Mouse (Mus musculus): Measurements from ENCODE around the gene Scfd2. TPM values are rescaled to one million over a fixed set of nuclear protein-coding genes. Genes with fewer than 3 reads are reported as not detected.

The Scfd2 gene
- polyA plus RNA-seq, 1 experiment from 2014 or later: 20.1 TPM

DNA sequence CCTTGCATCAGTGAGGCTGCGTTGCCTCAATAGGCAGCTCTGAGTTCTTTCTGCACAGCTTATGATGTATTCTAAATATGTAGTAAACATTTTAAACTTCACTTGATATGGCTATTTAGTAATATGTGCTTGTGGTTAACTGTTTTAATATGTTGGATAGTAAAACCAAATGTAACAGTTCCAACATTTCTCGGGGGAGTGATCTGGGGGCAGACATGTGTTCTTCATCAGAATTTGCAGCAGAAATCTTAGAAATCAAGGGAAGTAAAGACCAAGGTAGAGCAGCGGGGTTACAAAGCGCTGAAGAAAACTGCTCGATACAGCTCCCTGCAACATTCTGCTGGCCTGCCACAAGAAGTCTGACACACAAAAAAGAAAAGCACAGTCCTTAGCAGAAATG, 140.2 kb downstream of the Scfd2 start:
- Histone ChIP-seq H3K9me3 (ENCODE audit: control insufficient read depth, low read length) (no peaks in the 10 kb centered on the region), H3K27me3 (replicated peaks; ENCODE audit: control insufficient read depth, insufficient read depth, low read length) (no peaks in the 10 kb centered on the region), H3K27ac (ENCODE audit: low read depth, low read length) (no peak overlapping the region), H3K36me3 (ENCODE audit: control insufficient read depth, insufficient read depth, low read length) (no peaks in the 10 kb centered on the region), H3K9ac (ENCODE audit: low read depth, low read length) (no peak overlapping the region), H3K4me3 (ENCODE audit: low read length) (no peak overlapping the region), H3K4me2 (ENCODE audit: low read length) (no peak overlapping the region), H3K4me1 (ENCODE audit: control insufficient read depth, insufficient read depth, low read depth, low read length) (peaks cover 6% of the 10 kb centered on the region)
- WGBS: 83% methylated on average over 5 of the region's 5 CpGs
- no peak for ATAC-seq

DNA sequence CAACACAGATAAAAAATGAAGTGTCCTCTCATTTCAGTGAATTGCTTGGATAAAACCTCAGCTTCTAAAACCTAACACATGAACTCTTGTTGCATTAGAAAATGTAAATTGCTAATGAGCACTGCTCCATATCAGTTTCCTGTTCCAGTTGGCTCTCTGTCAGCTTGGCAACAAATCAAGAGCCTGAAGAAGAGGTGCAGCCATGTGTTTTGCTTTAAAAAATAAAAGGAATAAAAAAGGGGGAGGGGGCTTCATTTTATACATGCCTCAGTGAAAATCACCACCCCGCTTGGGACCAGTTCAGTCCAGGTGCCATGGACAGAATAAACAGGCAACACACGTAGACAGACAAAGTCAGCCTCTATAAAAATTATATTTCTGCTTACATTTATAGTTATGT, 142.7 kb downstream of the Scfd2 start:
- no peak for ATAC-seq

DNA sequence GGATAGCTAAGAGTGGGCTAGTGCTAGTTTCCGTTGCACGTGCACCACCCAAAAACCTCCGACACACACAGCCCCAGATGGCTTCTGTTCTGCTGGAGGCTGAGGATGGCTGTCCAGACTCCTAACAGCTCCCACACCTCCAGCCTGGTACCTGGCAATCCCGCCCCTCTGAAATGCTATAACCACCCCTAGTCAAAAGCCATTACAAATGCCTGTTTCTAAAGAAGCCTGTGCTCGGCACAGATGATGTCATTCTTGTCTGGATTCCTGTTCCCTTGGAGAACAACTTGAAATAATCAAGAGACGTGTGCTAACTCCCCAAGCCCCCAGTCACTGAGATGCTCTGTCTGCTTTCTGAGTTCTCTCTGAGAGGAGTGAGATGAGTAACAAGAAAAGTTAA, 143.5 kb downstream of the Scfd2 start:
- H3K9me3 ChIP-seq (ENCODE audit: control insufficient read depth, low read length): no peaks in the 10 kb centered on the region
- no peak overlapping the region for H3K4me2 ChIP-seq (ENCODE audit: low read length)
- H3K36me3 ChIP-seq (ENCODE audit: control insufficient read depth, insufficient read depth, low read length): no peaks in the 10 kb centered on the region
- no peak overlapping the region for H3K4me3 ChIP-seq (ENCODE audit: low read length)
- H3K9ac ChIP-seq (ENCODE audit: low read depth, low read length): no peak overlapping the region
- H3K4me1 ChIP-seq (ENCODE audit: control insufficient read depth, insufficient read depth, low read depth, low read length): peaks cover 6% of the 10 kb centered on the region
- no peaks in the 10 kb centered on the region for H3K27me3 ChIP-seq (replicated peaks; ENCODE audit: control insufficient read depth, insufficient read depth, low read length)
- H3K27ac ChIP-seq (ENCODE audit: low read depth, low read length): no peak overlapping the region
- ATAC-seq: no peak
- WGBS: 61% methylated on average over 6 of the region's 6 CpGs

More for the DNA sequence above, 142.7 kb downstream of the Scfd2 start:
- no peak overlapping the region for H3K9ac ChIP-seq (ENCODE audit: low read depth, low read length)
- WGBS: 54% methylated on average over 2 of the region's 2 CpGs
- H3K27ac ChIP-seq (ENCODE audit: low read depth, low read length): no peak overlapping the region
- H3K36me3 ChIP-seq (ENCODE audit: control insufficient read depth, insufficient read depth, low read length): no peaks in the 10 kb centered on the region
- no peak overlapping the region for H3K4me3 ChIP-seq (ENCODE audit: low read length)
- H3K27me3 ChIP-seq (replicated peaks; ENCODE audit: control insufficient read depth, insufficient read depth, low read length): no peaks in the 10 kb centered on the region
- peaks cover 6% of the 10 kb centered on the region for H3K4me1 ChIP-seq (ENCODE audit: control insufficient read depth, insufficient read depth, low read depth, low read length)
- no peaks in the 10 kb centered on the region for H3K9me3 ChIP-seq (ENCODE audit: control insufficient read depth, low read length)
- no peak overlapping the region for H3K4me2 ChIP-seq (ENCODE audit: low read length)

DNA sequence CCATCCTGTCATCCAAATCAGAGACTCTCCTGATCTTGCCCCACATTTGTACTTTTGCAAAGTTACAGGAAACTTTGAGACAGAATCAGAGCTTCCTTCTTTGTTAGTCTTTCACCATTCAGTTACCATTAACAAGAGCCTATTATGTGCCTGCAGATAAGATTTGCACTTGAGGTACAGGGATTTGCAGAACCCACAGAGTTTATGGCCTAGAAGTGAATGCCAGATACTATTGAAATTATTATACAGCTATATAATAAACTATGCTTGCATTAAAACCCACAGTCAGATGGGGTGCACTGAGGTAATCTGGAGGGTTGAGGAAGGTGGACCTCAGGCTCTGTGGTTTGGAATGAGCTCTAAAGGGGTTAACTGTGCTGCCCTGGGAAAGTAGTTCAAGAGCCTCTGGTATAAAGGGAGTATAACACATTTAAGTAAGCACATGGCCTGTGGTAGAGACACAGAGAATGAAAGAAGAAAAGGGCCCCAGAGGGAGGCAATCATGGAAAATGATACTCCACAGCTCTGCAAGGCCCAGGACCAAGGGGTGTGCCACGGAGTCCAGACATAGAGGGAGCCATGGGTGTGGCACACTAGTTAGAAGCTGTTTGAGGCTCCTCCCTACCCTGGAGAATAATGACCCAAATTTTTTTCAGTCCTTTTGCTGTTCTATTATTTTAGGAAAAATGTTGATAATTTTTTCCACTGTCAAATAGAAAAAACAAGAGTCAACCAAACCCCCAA, 144.2 kb downstream of the Scfd2 start:
- no peak overlapping the region for H3K4me2 ChIP-seq (ENCODE audit: low read length)
- no peak overlapping the region for H3K4me3 ChIP-seq (ENCODE audit: low read length)
- H3K9ac ChIP-seq (ENCODE audit: low read depth, low read length): no peak overlapping the region
- no peaks in the 10 kb centered on the region for H3K36me3 ChIP-seq (ENCODE audit: control insufficient read depth, insufficient read depth, low read length)
- 81% methylated on average over 1 of the region's 1 CpGs for WGBS
- peaks cover 6% of the 10 kb centered on the region for H3K4me1 ChIP-seq (ENCODE audit: control insufficient read depth, insufficient read depth, low read depth, low read length)
- no peak overlapping the region for H3K27ac ChIP-seq (ENCODE audit: low read depth, low read length)
- no peaks in the 10 kb centered on the region for H3K27me3 ChIP-seq (replicated peaks; ENCODE audit: control insufficient read depth, insufficient read depth, low read length)
- no peaks in the 10 kb centered on the region for H3K9me3 ChIP-seq (ENCODE audit: control insufficient read depth, low read length)
- no peak for ATAC-seq

DNA sequence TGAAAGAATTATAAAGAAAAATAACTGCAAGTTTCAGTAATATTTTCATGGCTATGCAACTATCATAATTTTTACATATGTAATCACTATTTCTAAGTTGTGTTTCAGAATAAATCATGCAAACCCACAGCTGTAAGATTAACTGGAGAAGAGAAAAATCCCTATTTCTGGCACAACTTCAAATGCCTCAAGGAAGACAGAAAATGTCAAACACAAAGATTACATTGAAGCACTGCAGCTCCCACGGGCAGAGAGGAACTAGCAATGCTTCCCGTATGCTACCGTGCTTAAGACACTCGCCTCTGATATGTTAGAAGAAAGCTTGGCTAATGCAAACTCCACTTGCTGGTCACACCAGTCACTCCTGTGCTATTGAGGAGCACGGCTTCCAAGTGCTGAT, 151.5 kb downstream of the Scfd2 start:
- no peak for ATAC-seq
- WGBS: 71% methylated on average over 5 of the region's 5 CpGs

DNA sequence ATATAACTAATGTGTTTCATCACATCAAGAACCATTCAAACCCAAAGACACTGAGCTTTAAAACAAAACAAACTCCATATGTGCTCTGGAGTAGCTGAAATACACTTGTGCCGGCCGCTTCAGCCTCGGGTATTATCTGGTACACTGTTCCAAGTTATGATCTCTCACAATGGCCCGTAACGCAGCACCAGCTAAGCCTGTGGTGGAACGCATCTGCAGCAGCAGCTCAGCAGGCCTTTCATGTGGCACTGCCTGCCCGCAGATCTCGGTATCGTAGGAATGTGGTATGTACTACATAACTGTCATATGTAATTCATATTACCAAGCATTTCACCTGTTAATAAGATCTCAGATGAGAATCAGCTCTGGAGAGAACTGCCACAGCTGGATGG, 164.9 kb downstream of the Scfd2 start:
- 45% methylated on average over 9 of the region's 9 CpGs for WGBS
- H3K9me3 ChIP-seq (ENCODE audit: control insufficient read depth, low read length): no peaks in the 10 kb centered on the region
- H3K27me3 ChIP-seq (replicated peaks; ENCODE audit: control insufficient read depth, insufficient read depth, low read length): no peaks in the 10 kb centered on the region
- no peak overlapping the region for H3K9ac ChIP-seq (ENCODE audit: low read depth, low read length)
- no peak for ATAC-seq
- H3K36me3 ChIP-seq (ENCODE audit: control insufficient read depth, insufficient read depth, low read length): no peaks in the 10 kb centered on the region
- no peak overlapping the region for H3K27ac ChIP-seq (ENCODE audit: low read depth, low read length)
- H3K4me1 ChIP-seq (ENCODE audit: control insufficient read depth, insufficient read depth, low read depth, low read length): peaks cover 6% of the 10 kb centered on the region
- no peak overlapping the region for H3K4me2 ChIP-seq (ENCODE audit: low read length)
- H3K4me3 ChIP-seq (ENCODE audit: low read length): no peak overlapping the region

More for the DNA sequence above, 151.5 kb downstream of the Scfd2 start:
- no peak overlapping the region for H3K4me3 ChIP-seq (ENCODE audit: low read length)
- no peak overlapping the region for H3K27ac ChIP-seq (ENCODE audit: low read depth, low read length)
- no peaks in the 10 kb centered on the region for H3K27me3 ChIP-seq (replicated peaks; ENCODE audit: control insufficient read depth, insufficient read depth, low read length)
- no peak overlapping the region for H3K9ac ChIP-seq (ENCODE audit: low read depth, low read length)
- H3K9me3 ChIP-seq (ENCODE audit: control insufficient read depth, low read length): no peaks in the 10 kb centered on the region
- no peaks in the 10 kb centered on the region for H3K4me1 ChIP-seq (ENCODE audit: control insufficient read depth, insufficient read depth, low read depth, low read length)
- no peak overlapping the region for H3K4me2 ChIP-seq (ENCODE audit: low read length)
- H3K36me3 ChIP-seq (ENCODE audit: control insufficient read depth, insufficient read depth, low read length): no peaks in the 10 kb centered on the region

DNA sequence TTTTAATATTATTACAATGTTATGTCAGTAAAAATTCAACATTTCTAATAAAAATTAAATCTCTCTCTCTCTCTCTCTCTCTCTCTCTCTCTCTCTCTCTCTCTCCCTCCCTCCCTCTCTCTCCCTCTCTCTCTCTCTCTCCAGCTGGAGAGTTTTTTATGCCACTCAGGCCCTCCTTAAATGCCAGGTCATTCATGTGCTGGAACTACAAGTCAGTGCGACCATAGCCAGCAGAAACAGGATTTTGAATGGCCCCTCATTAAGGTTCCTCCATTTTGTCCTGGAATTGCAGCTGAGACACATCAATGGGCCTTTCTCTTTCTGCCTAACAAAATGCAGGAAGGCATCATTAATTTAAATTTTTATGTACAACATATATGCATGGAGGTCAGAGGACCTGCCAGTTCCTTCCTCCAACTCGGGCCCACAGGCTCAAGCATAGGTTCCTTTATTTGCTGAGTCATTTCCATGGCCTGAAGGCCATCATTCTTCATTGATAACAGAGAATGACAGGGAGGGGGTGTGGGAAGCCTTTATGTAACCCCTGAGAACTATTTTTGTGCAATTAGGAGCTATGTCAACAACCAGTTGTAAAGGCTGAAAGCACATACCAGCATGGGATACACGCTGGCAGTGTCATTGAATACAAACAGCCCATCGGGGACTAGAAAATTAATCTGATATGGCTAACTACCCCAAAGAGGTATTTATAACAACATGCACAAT, 165.4 kb downstream of the Scfd2 start:
- H3K9ac ChIP-seq (ENCODE audit: low read depth, low read length): no peak overlapping the region
- H3K9me3 ChIP-seq (ENCODE audit: control insufficient read depth, low read length): no peaks in the 10 kb centered on the region
- no peak overlapping the region for H3K4me2 ChIP-seq (ENCODE audit: low read length)
- 38% methylated on average over 4 of the region's 4 CpGs for WGBS
- no peak for ATAC-seq
- H3K27me3 ChIP-seq (replicated peaks; ENCODE audit: control insufficient read depth, insufficient read depth, low read length): no peaks in the 10 kb centered on the region
- H3K27ac ChIP-seq (ENCODE audit: low read depth, low read length): no peak overlapping the region
- no peak overlapping the region for H3K4me3 ChIP-seq (ENCODE audit: low read length)
- H3K36me3 ChIP-seq (ENCODE audit: control insufficient read depth, insufficient read depth, low read length): no peaks in the 10 kb centered on the region
- peaks cover 6% of the 10 kb centered on the region for H3K4me1 ChIP-seq (ENCODE audit: control insufficient read depth, insufficient read depth, low read depth, low read length)

DNA sequence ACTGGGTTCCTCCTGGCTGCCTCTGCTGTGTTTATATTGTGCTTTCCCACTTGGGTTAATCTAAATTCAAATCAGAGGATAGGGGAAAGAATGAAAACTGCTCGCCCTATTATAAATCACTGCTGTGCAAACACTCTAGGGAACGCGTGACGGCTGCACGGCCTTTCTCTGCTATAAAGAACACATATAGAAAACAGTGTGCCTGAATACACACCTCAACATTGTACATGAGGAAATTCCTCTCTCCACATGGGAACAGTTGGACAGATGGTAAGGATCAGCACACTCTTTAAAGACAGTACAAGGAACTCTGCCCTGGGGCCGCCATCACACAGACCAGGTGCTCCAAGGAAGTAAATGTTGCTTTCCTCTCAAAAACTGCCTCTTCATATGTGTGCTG, 166.2 kb downstream of the Scfd2 start:
- WGBS: 33% methylated on average over 6 of the region's 6 CpGs
- Histone ChIP-seq H3K4me1 (ENCODE audit: control insufficient read depth, insufficient read depth, low read depth, low read length) (peaks cover 6% of the 10 kb centered on the region), H3K4me2 (ENCODE audit: low read length) (no peak overlapping the region), H3K9ac (ENCODE audit: low read depth, low read length) (no peak overlapping the region), H3K9me3 (ENCODE audit: control insufficient read depth, low read length) (no peaks in the 10 kb centered on the region), H3K27ac (ENCODE audit: low read depth, low read length) (no peak overlapping the region), H3K4me3 (ENCODE audit: low read length) (no peak overlapping the region), H3K36me3 (ENCODE audit: control insufficient read depth, insufficient read depth, low read length) (no peaks in the 10 kb centered on the region), H3K27me3 (replicated peaks; ENCODE audit: control insufficient read depth, insufficient read depth, low read length) (no peaks in the 10 kb centered on the region)
- ATAC-seq: no peak

DNA sequence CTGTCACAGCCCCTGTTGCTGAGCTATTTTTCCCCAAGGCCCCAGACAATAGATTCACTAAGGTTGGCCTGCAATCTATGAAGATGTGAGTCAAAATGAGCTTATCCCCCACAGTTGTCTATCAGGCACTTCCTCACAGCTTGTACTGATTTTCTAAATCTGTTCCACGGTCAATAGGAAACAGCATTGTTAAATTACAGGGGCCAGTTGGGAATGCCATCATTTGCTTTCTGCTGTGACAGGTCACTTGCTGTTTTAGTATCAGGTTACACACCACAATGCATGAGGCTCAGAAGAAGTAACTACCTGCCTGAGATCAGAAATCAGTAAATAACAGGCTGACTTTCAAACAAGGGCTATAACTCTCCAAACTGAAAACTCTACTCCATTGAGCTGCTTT, 168.3 kb downstream of the Scfd2 start:
- Histone ChIP-seq H3K27ac (ENCODE audit: low read depth, low read length) (no peak overlapping the region), H3K4me2 (ENCODE audit: low read length) (no peak overlapping the region), H3K9me3 (ENCODE audit: control insufficient read depth, low read length) (no peaks in the 10 kb centered on the region), H3K4me3 (ENCODE audit: low read length) (no peak overlapping the region), H3K4me1 (ENCODE audit: control insufficient read depth, insufficient read depth, low read depth, low read length) (peaks cover 6% of the 10 kb centered on the region), H3K27me3 (replicated peaks; ENCODE audit: control insufficient read depth, insufficient read depth, low read length) (no peaks in the 10 kb centered on the region), H3K9ac (ENCODE audit: low read depth, low read length) (no peak overlapping the region), H3K36me3 (ENCODE audit: control insufficient read depth, insufficient read depth, low read length) (no peaks in the 10 kb centered on the region)
- 54% methylated on average over 1 of the region's 1 CpGs for WGBS
- ATAC-seq: no peak
